In genomic region chr5:3651621-3652020, GRCm38 (mm10) we compare ENCODE assay signal across 35 mouse cellular contexts. TPM values are rescaled to one million over a fixed set of nuclear protein-coding genes. Genes with fewer than 3 reads are reported as not detected.
"Had no signal": no experiment of that assay in that cellular context is flagged by ENCODE, and none has a peak within 500 bp of the region (broad histone marks: within the 10 kb centered on the region; RNA-seq: fewer than 3 reads in every experiment).

No protein-coding gene starts in this region.

- H3K27me3 ChIP-seq: embryonic facial prominence, embryonic 12.5 days; embryonic facial prominence, embryonic 13.5 days; embryonic facial prominence, embryonic 15.5 days; forebrain, embryonic 12.5 days; forebrain, embryonic 13.5 days; forebrain, embryonic 15.5 days had no signal

- H3K9me3 ChIP-seq: embryonic facial prominence, embryonic 10.5 days; embryonic facial prominence, embryonic 12.5 days; embryonic facial prominence, embryonic 13.5 days; forebrain, embryonic 12.5 days; forebrain, embryonic 13.5 days; forebrain, embryonic 15.5 days had no signal

- H3K9ac ChIP-seq: embryonic facial prominence, embryonic 12.5 days; embryonic facial prominence, embryonic 13.5 days; embryonic facial prominence, embryonic 15.5 days; forebrain, embryonic 12.5 days; forebrain, embryonic 13.5 days; forebrain, embryonic 15.5 days; forebrain, postnatal 0 days had no signal

- H3K4me3 ChIP-seq: embryonic facial prominence, embryonic 10.5 days; embryonic facial prominence, embryonic 12.5 days; embryonic facial prominence, embryonic 13.5 days; embryonic facial prominence, embryonic 15.5 days; erythroblast, embryonic 14.5 days; forebrain, embryonic 10.5 days; forebrain, embryonic 12.5 days; forebrain, embryonic 13.5 days; forebrain, embryonic 15.5 days; gastrocnemius, adult 2 months; heart, adult 2 months had no signal

- DNase-seq: cerebellum, adult 9-10 months; cerebellum, adult 9-11 months; cerebellum, postnatal 10 days; cerebellum, postnatal 14 days; cerebellum, postnatal 25 days; cerebellum, postnatal 36 days; embryo, embryonic 11 days; forebrain, postnatal 0 days; gastrocnemius, adult 2 months; gastrocnemius, postnatal 10 days; gastrocnemius, postnatal 14 days; gastrocnemius, postnatal 25 days; gastrocnemius, postnatal 36 days; heart, adult 18-20 months; heart, adult 2 months had no signal

- H3K36me3 ChIP-seq: embryonic facial prominence, embryonic 10.5 days; embryonic facial prominence, embryonic 12.5 days; embryonic facial prominence, embryonic 13.5 days; embryonic facial prominence, embryonic 15.5 days; forebrain, embryonic 10.5 days; forebrain, embryonic 12.5 days; forebrain, embryonic 15.5 days had no signal

- ATAC-seq: forebrain, embryonic 13.5 days; forebrain, embryonic 14.5 days; forebrain, embryonic 15.5 days; forebrain, embryonic 16.5 days; forebrain, postnatal 0 days had no signal

- H3K27ac ChIP-seq: embryonic facial prominence, embryonic 10.5 days; embryonic facial prominence, embryonic 12.5 days; embryonic facial prominence, embryonic 13.5 days; embryonic facial prominence, embryonic 15.5 days; forebrain, embryonic 10.5 days; forebrain, embryonic 12.5 days; forebrain, embryonic 13.5 days; forebrain, embryonic 15.5 days; gastrocnemius, adult 2 months; heart, adult 2 months had no signal

- H3K4me2 ChIP-seq: embryonic facial prominence, embryonic 12.5 days; embryonic facial prominence, embryonic 13.5 days; embryonic facial prominence, embryonic 15.5 days; forebrain, embryonic 12.5 days; forebrain, embryonic 13.5 days; forebrain, embryonic 15.5 days had no signal

RNA-seq across cellular contexts. Expression of gene Tmbim7, which starts 0.6 kb away (rescaled TPM):
- total RNA-seq: common myeloid progenitor, adult 5-6 weeks; forebrain, postnatal 0 days; gastrocnemius, adult 18-20 months; gastrocnemius, adult 2 months; gastrocnemius, adult 8-10 months; gastrocnemius, postnatal 10 days; gastrocnemius, postnatal 14 days; gastrocnemius, postnatal 25 days; gastrocnemius, postnatal 36 days; gastrocnemius, postnatal 4 days; heart, adult 18-20 months; heart, adult 2 months; heart, adult 8-10 months had no signal
- polyA plus RNA-seq: cortical plate, adult 2 months; embryonic facial prominence, embryonic 10.5 days; embryonic facial prominence, embryonic 11.5 days; embryonic facial prominence, embryonic 12.5 days; embryonic facial prominence, embryonic 13.5 days; embryonic facial prominence, embryonic 14.5 days; embryonic facial prominence, embryonic 15.5 days; erythroblast, embryonic 14.5 days; forebrain, embryonic 10.5 days; forebrain, embryonic 11.5 days; forebrain, embryonic 12.5 days; forebrain, embryonic 13.5 days; forebrain, embryonic 14.5 days; forebrain, embryonic 15.5 days; forebrain, embryonic 16.5 days; forebrain, postnatal 0 days had no signal
